Mouse (Mus musculus): Measurements from ENCODE around the gene Plbd1. TPM values are rescaled to one million over a fixed set of nuclear protein-coding genes. Genes with fewer than 3 reads are reported as not detected.
A peak's percentile ranks its signal among the peaks of the same experiment; 100 is the strongest.

The Plbd1 gene
- 10 to 100 TPM; 32.2 to 75.7 TPM for total RNA-seq (2021)
- long read RNA-seq, experiment 1, transcript Plbd1-201 (11 exons, 2,010 nt) = major isoform, 36 of 40 reads
- long read RNA-seq, experiment 1, partial matches to known transcripts = 1 of 40 reads
- long read RNA-seq, experiment 1, other reads (novel, unspliced or antisense) = 3 of 40 reads
- long read RNA-seq, experiment 2, transcript Plbd1-201 (11 exons, 2,010 nt) = major isoform, 68 of 78 reads
- long read RNA-seq, experiment 2, partial matches to known transcripts = 7 of 78 reads
- long read RNA-seq, experiment 2, other reads (novel, unspliced or antisense) = 3 of 78 reads

DNA sequence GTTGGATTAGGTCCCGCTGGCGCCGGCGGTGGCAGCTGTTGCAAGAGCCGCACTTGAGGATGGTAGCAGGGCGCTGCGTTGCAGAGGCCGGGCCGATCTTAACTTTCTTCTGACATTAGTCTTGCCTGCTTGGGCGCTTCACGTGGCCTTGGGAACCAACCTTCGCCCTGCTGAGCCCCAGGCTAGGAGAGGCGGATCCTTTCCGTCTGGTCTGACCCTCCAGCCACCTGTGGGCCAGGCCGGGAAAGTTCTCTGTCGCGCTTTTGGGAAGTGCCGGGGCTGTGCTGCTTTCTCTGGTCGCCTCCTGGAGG lies at the start of gene Plbd1:
Plbd1 (minus strand) TSS at position 223 of the 311 bp plus-strand sequence.
- peak; percentile 67 to 75 for DNase-seq (ENCODE audit: low spot score in 2 of 2)

DNA sequence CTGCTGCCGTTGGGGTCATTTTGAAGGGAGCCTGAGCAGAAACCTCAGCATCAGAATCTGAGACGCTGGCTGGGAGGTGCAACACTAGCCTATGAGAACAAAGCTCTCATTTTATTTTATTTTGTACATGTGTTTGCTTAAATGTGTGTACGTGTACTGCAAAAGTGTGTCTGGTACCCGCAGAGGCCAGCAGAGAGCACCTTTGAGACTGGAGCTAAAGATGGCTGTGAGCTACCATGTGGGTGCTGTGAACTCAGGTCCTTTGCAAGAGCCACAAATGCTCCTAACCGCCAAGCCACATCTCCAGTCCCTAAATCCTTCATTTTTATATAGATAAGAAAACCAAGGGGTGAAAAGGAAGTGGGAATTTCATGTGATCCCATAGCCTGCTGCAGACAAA lies 48.7 kb upstream of the Plbd1 start:
- no peak for DNase-seq (ENCODE audit: low spot score in 2 of 2)

DNA sequence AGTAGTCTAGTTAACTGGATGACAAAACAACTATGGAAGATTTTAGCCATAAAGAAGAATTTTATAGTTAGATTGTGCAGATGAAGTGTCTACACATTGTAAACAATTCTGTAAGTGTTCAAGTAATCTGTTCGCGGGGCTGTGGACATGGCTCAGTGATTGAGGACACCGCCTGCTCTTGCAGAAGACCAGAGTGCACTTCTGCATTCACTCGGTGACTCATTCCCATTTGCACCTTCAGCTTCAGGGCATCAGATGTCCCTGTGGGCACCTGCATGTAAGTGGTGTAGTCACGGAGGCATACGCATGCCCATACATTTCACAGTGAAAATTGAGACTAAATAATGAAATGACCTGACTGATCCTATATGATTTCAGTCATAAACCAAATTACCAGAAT lies 46.9 kb upstream of the Plbd1 start:
- no peak for DNase-seq (ENCODE audit: low spot score in 2 of 2)

DNA sequence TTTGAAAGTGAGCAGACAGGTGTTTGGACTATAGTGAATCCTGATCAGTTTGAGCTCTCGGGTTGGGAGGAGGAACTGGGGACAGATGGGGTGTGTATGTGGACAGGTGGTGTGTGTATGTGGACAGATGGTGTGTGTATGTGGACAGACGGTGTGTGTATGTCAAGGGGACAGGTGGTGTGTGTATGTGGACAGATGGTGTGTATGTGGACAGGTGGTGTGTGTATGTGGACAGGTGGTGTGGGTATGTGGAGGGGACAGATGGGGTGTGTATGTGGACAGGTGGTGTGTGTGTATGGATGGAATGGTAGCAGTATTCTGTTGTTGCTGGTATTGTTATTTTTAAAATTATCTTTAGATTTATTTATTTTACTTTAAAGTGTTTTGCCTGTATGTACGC lies 40.1 kb upstream of the Plbd1 start:
- no peak for DNase-seq (ENCODE audit: low spot score in 2 of 2)

DNA sequence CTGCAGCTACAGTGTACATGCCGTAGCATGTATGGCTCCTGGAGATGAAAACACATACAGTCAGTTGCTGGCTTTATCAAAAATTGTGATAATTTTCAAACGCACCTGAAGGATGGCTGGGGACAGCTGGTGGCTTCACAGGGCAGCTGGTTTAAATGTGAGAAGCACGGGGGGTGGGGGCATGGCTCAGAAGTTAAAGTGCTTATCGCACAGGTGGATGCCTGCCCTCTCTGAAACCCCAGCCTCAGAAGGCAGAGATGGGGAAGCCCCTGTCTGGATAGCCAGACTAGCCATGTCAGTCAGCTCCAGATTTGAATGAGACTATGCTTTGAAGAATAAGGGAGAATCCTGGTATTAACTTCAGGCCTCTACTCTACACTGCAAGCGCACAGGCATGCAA lies 39.5 kb upstream of the Plbd1 start:
- DNase-seq (ENCODE audit: low spot score in 2 of 2) = no peak

DNA sequence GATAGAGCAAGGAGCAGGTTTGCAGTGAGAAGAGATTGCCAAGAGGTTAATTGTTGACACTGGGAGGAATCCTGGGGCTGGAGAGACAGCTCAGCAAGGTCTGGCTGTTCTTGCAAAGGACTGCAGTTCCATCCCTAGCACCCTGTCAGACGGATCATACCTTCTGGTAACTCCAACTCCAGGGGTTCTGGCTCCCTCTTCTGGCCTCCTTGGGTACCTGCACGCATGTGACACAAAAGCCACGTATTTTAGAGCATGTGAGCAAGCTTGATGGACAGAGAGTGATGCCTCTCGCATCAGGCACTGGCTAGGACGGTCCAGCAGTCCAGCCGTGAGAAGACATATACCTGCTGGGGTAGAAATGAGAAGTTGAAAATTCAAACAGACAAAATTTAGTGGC lies 29.6 kb upstream of the Plbd1 start:
- no peak for DNase-seq (ENCODE audit: low spot score in 2 of 2)

DNA sequence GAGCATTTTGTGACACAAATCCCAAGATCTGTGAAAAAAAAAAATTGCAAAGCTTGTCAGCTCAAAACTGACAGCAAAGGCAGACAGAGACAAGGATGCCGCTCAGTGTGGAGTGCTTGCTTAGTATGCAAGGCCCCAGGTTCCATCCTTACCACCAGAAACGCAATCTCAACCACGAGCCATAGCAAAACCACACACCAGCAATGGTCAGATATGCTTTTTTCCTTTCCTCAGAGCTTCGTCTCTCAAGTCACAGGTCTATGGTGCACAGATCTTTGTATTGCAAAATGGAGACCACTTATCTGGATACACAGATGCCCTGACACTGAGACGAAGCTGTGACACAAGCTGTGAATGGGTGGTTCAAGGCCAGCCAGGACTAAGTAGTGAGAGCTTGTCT lies 28.8 kb upstream of the Plbd1 start:
- no peak for DNase-seq (ENCODE audit: low spot score in 2 of 2)

DNA sequence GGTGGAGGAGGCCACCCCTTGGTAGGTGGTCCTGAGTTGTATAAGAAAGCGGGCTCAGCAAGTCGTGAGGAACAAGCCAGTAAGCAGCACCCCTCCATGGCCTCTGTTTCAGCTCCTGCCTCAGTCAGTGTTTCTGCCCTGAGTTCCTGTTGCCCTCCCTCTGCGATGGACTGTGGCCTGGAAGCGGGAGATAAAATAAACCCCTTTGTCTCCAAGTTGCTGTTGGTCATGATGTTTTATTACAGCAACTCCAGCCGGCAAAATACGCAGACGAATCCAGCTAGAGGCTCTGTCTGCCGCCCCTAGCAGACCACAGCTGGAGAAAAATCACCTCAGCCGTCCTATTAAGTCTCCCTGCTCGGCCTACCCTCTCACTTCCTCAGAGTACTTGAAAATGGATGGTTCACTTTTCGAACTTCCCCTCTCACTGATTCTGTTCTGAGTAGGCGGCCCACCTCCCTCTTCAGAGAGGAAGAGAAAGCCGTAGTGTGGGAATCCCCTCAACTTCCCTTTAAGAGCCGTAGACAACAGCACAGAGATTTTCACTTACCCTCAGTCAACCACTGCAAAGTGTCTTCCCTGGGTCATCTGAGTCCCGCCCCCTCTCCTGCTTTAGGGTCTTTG lies 28.2 kb upstream of the Plbd1 start:
- no peak for DNase-seq (ENCODE audit: low spot score in 2 of 2)

DNA sequence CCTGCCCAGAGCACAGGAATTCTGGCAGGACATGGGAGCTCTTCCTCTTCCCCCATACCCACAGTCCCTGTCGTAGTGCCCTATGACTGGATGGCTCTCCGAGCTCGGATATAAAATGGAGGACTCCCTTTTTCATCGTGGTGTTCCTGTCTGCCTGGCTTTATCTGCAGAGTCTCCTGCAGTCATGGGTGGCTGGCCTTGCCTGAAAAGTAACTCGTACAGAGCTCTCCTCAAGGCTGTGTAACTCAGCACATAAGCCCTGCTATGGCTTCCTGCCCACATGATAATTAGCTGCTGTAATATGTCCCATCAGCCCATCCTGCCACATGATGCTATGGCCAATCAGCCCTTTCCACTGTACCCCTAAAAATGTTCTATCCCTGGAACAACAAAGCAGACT lies 23.7 kb upstream of the Plbd1 start:
- no peak for DNase-seq (ENCODE audit: low spot score in 2 of 2)

DNA sequence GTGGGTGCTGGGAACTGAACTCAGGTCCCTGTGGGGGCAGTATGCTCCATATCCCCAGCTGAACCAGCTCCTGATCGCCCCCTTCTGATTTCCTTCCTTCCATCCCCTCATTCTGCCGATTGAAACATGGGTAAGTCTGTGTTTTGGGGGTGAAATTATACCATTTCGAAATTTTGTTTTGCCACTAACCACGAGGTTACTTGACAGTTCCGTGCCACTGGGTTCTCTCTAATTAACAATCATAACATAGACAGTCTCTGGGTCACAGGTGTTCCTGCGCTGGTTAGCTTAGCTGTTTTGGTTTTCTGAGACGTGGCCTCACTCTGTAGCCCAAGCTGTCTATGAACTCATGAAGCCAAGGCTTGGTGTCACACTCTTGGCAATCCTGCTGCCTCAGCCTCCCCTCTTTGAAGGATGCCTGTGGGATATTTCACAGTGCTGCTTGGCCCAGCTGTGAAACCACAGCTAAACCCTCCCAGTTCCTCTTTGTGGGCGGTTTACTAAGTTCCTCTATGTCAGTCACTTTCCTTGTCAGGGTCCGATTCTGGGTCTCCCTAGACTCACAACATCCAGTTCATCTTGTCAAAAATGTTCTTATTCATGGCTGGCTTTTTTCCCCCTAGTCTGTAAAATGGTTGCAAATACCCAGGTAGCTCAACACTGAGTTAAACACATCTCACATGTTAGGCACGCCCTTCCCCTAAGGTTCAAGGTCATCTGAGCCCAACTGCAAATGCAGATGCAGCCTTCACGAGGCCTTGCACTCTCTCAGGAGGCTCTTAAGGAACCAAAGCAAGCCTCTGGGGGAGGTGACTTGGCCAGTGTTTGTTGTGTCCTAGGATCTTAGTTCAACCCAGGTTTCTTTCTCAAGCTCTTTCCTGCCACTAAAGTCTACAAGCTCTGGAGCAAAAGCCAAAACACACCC lies 21.9 kb upstream of the Plbd1 start:
- no peak for DNase-seq (ENCODE audit: low spot score in 2 of 2)

DNA sequence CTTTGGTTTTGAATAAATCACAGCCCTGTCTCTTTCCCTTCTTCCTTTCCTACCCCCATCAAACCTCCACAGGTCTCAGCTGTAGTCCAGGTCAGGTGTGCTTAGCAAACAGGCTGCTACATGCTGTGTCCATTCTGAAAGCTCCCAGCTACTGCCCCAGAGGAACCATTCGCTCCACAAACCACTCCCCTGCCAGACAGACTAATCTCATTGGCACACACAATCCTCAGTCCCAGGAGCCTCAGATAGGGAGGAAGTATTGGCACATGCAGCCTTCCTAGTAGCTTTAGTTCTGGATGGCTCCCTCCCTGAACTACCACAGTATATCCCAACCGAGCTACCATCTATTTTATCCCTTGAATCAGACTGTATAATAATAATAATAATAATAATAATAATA lies 17.7 kb upstream of the Plbd1 start:
- DNase-seq (ENCODE audit: low spot score in 2 of 2) = no peak

DNA sequence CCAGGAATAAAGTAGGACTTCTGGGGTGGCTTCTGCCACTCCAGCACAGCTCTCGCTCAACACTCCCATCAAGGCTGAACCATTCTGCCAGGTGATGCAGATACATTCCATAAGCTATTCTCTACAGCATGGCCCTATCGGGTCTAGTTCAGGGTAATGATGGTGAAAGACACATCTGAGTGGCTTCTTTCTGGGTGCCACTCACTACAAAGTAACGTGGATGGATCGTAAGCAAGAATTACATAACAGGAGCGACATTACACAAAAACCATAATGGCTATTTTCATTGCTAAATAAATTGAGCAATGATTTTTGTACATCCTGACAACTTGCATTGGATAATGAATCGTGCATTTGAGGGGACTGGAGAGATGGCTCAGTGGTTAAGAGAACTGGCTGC lies 13.2 kb upstream of the Plbd1 start:
- no peak for DNase-seq (ENCODE audit: low spot score in 2 of 2)

DNA sequence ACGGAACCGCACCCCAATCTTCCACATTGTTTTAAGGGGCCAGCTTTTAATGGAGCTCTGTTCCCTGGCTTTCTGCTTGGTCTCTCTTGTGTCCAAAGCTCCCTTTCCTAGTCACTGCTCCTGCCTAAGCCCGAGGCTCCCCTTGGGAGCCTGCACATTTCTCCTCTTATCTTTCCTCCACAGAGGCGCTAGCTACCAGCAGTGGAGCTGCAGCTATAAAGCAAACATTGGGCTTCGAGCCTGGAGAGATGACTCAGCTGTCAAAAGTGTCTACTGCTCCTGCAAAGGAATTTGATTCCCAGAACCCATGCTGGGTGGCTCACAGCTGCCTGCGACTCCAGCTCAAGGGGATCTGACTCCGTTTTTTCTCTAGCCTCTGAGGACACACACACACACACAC lies 10.7 kb upstream of the Plbd1 start:
- DNase-seq (ENCODE audit: low spot score in 2 of 2) = peak in 1 of 2 experiments; percentile 26

DNA sequence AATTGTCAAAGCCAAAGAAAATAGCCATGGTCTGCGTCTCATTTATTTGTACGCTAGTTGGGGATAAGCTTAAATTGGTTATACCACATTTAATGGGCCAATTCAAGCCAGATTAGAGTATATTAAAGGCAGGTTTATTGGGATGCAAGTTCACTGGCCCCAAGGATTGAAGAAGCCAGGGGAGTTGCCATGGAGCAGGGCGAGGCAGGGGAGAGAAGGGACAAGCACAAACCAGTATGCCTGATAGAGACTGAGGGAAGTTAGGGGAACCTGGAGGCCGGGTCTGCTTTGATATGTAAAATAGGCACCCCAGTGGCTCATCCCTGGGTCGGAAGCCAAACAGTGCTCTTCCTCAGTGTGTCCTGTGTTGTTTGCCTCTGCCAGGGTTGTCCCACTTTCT lies 7.5 kb upstream of the Plbd1 start:
- DNase-seq (ENCODE audit: low spot score in 2 of 2) = no peak

DNA sequence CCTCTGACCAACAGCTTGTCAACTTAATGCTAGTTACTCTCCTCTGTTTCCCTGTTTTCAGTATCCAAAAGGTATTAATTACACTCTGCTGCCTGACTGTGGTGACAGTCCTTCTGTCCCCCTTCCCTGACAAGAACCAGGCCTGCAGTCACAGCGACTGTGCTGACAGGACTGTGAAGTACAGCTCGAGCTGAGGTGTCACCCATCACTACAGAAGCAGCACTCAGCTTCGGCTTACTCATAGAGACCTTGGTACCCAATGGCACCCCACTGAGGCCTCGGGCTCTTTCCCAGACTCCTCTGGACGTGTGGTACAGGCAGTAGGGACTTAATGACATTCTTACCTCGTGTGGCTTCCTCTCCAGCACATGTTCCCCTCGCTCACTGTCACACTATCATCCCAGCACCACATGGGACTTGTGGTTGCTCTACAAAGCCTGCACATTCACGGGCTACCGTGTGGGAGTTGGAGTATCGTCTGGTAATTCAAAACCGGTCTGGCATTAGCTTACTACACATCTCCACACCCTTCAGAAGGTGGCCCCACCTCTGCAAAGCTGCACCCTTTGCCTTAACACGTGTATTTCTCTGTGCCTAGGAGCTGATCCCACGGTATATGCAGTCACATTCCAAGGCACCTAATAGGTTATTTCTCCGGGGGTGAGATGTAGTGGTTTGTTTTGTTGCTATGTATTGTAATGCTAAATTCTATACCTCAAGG lies 6.7 kb upstream of the Plbd1 start:
- no peak for DNase-seq (ENCODE audit: low spot score in 2 of 2)

DNA sequence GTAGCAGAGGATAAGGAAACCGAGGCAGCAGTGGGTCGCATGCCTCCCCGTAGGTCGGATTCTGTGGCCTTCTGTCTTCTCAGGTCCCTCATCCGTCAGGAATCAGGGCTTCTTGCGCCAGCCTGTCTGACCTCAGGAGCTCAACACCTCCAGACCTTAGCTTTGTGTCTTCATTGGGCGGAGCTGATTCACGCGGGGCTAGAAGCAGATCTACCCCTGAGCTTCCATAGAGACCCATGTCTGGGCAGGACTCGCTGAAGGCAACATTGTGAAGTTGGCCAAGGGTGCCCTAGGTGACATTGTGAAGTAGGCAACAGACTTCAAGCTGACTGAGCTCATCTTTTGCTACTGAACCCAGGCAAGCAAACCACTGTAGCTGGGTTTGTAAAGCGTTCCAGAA lies 335 bp upstream of the Plbd1 start:
- no peak for DNase-seq (ENCODE audit: low spot score in 2 of 2)

DNA sequence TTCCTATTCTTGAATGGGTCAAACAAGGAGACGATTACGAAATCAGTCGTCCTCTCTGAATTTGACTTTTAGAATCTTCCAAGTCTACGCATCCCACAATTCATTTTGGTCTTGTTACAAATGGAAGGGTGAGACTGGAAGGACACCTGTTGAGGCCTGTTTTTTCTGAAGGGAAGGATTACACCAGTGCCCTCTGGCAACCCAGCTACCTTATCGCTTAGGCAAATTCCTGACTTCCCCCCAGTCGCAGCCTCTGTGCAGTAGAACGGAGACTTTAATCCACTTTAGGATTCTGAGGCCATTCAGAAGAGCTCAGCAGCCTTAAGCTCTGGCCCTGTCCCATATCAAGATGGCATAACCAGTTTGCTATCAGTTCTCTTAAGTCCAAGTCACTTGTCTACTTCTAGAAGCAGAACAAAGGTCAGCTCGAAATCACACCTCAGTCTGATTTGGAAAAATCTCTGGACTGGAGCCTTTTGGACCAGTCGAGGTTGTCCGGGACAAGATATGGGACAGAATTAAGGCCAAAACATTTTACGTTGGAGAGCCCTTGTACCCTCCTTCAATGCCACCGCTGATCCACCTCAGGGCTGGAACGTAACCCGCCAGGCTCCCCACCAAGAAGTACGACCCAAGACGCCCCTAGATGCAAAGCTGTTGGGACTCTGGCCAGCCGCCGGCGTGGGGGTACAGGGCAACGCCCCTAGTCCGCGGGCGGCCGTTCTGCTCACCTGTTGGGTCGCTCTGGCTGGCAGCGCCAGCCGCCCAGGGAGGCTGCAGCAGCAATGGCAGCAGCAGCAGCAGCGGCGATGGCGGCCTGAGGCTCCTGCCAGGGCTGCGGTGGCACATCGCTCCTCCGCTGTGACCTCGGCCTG lies 660 bp downstream of the Plbd1 start:
- no peak for DNase-seq (ENCODE audit: low spot score in 2 of 2)

DNA sequence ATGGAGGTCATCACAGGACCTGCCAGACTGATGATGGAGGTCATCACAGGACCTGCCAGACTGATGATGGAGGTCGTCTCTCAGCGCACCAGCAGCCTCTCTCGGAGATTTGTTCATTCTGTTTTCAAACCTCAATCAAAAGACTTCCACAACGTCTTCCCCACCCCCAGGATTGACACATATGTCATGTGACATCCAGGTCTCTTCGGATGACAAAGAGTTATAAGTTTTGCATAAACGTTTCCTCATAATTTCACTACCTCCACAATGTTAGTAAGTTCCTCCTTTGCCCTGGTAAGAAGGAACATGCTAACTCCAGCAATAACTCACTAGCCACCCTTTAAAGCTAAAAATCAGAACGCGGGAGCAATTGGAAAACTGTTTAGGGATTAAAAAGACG lies 2.5 kb downstream of the Plbd1 start:
- DNase-seq (ENCODE audit: low spot score in 2 of 2) = no peak

DNA sequence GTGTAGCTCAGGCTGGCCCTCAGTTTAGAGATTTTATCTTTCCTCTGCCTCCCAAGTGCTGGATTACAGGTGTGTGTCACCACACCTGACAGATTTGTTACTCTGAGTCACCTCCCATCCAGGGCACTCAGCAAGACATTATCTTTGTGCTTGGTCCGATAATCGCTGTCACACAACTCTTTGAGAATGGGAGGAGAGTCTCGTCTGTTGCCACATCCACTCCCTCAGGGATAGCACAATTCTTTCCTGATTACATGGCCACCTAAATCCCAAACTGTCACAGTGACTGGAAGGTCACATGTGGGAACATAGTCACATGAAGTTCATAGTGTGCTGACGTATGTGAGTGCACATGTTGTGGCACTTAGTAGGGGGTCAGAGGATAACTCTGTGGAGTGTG lies 3.4 kb downstream of the Plbd1 start:
- no peak for DNase-seq (ENCODE audit: low spot score in 2 of 2)

DNA sequence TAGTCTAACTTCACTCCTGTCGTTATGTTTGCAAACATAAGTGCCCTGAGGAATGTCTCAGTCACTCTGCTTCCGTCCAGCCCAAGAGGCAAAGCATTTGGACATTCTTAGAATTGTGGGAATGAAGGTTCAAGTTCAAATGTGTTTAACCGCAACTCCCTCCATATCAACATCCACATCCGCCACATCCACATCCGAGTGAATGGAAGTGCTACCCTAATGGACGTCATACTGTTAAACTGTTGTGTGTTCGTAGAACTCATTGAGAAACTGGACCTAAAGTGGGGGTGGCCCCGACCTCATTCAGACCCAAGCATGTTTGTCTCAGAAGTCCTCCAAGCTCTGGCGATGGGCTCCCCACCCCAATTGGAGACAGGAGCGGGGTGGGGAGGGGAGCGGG lies 5.9 kb downstream of the Plbd1 start:
- DNase-seq (ENCODE audit: low spot score in 2 of 2) = no peak

DNA sequence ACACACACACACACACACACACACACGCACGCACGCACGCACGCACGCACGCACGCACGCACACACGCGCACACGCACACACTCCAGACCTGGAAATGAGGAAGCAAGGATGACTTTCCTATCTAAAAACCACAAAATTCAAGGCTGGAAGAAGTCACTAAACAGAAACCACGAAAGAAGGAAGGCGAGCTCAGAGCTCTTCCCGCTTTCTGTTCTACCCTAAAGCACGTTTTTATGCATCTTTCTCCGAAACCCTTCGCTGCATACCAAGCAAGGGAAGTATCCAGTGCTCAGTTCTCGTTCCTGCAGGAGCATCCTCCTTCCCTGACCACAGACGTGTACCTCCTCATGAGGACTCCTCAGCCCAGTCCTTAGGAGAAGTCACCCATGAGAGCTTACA lies 7.3 kb downstream of the Plbd1 start:
- no peak for DNase-seq (ENCODE audit: low spot score in 2 of 2)
